Mouse (Mus musculus): ENCODE measurements around the gene Qpct. TPM values are rescaled to one million over a fixed set of nuclear protein-coding genes. Genes with fewer than 3 reads are reported as not detected.

Gene Qpct
- total RNA-seq (2012; rRNA removed) (not detected in 2 replicates), polyA plus RNA-seq (2012; ENCODE audit: insufficient read depth in 1 of 2, insufficient read length in 2 of 2, low read depth in 1 of 2, low replicate concordance in 2 of 2, missing spikeins in 1 of 2) (not detected)

GRCm38 (mm10) chr17:79051606-79052005 lies at the start of gene Qpct:
Qpct (plus strand) TSS chr17:79051906.
- no peak within 1 kb of the TSS for H3K27ac ChIP-seq (ENCODE audit: control insufficient read depth, low read depth, low read length)
- no peaks in the 10 kb centered on the region for H3K27me3 ChIP-seq (ENCODE audit: control insufficient read depth in 1 of 2, insufficient read depth in 2 of 2, low read length in 2 of 2)
- H3K4me1 ChIP-seq (ENCODE audit: control insufficient read depth in 1 of 2, insufficient read depth in 2 of 2, low read length in 2 of 2), result no peaks in the 10 kb centered on the region
- no peak for TF ChIP-seq GABPA (IDR thresholded peaks at IDR 0.05; ENCODE audit: low read depth, low read length)
- no peak for TF ChIP-seq ZKSCAN1 (IDR thresholded peaks at IDR 0.05; ENCODE audit: low read depth, low read length)
- TF ChIP-seq E2F4 (IDR thresholded peaks at IDR 0.05; ENCODE audit: borderline replicate concordance, low read depth, low read length), result no peak
- no peak for TF ChIP-seq CTCF (IDR thresholded peaks at IDR 0.05 in 2 of 3, conservative IDR thresholded peaks at IDR 0.05 in 1 of 3; ENCODE audit: control insufficient read depth in 1 of 3, insufficient read depth in 1 of 3, low read depth in 2 of 3, low read length in 3 of 3, poor library complexity in 1 of 3, severe bottlenecking in 1 of 3)
- TF ChIP-seq BHLHE40 (IDR thresholded peaks at IDR 0.05; ENCODE audit: borderline replicate concordance, low read depth, low read length), result no peak
- no peak for TF ChIP-seq GATA1 (IDR thresholded peaks at IDR 0.05; ENCODE audit: low read depth, low read length)
- TF ChIP-seq ETS1 (IDR thresholded peaks at IDR 0.05; ENCODE audit: low read depth, low read length), result no peak
- no peak for TF ChIP-seq SIN3A (IDR thresholded peaks at IDR 0.05; ENCODE audit: low read length)
- TF ChIP-seq RCOR1 (IDR thresholded peaks at IDR 0.05; ENCODE audit: low read depth, low read length), result no peak
- no peak for TF ChIP-seq MYB (IDR thresholded peaks at IDR 0.05; ENCODE audit: low read depth, low read length)
- no peak for TF ChIP-seq TAL1 (IDR thresholded peaks at IDR 0.05; ENCODE audit: low read length)
- TF ChIP-seq USF1 (IDR thresholded peaks at IDR 0.05; ENCODE audit: low read depth, low read length), result no peak
- no peak for TF ChIP-seq ZMIZ1 (IDR thresholded peaks at IDR 0.05; ENCODE audit: low read depth, low read length)
- TF ChIP-seq MAZ (IDR thresholded peaks at IDR 0.05; ENCODE audit: low read depth, low read length), result no peak
- H3K9ac ChIP-seq (ENCODE audit: control insufficient read depth, low read depth, low read length, poor library complexity, severe bottlenecking), result no peak within 1 kb of the TSS
- no peaks in the 10 kb centered on the region for H3K9me3 ChIP-seq (replicated peaks; ENCODE audit: insufficient read depth, low read length)
- no peaks in the 10 kb centered on the region for H3K36me3 ChIP-seq (ENCODE audit: control insufficient read depth in 1 of 2, insufficient read depth in 2 of 2, low read length in 2 of 2)
- no peaks in the 10 kb centered on the region for H3K79me2 ChIP-seq (ENCODE audit: control insufficient read depth, insufficient read depth, low read length, poor library complexity)
- no peak within 1 kb of the TSS for H3K4me3 ChIP-seq (ENCODE audit: control insufficient read depth in 1 of 2, insufficient read depth in 1 of 2, low read depth in 2 of 2, low read length in 2 of 2)
- no peak for DNase-seq (ENCODE audit: low read depth, low spot score)

GRCm38 (mm10) chr17:79013625-79014024 lies 38.1 kb upstream of the Qpct start:
- H3K9me3 ChIP-seq (replicated peaks; ENCODE audit: insufficient read depth, low read length), result no peaks in the 10 kb centered on the region
- H3K4me1 ChIP-seq (ENCODE audit: control insufficient read depth in 1 of 2, insufficient read depth in 2 of 2, low read length in 2 of 2), result peaks cover 8 to 21% of the 10 kb centered on the region in 2 experiments
- no peaks in the 10 kb centered on the region for H3K79me2 ChIP-seq (ENCODE audit: control insufficient read depth, insufficient read depth, low read length, poor library complexity)
- H3K36me3 ChIP-seq (ENCODE audit: control insufficient read depth in 1 of 2, insufficient read depth in 2 of 2, low read length in 2 of 2), result peaks cover 0 to 16% of the 10 kb centered on the region in 2 experiments; a peak in 2 of 4 replicates
- no peak overlapping the region for H3K4me3 ChIP-seq (ENCODE audit: control insufficient read depth in 1 of 2, insufficient read depth in 1 of 2, low read depth in 2 of 2, low read length in 2 of 2)
- no peak overlapping the region for H3K27ac ChIP-seq (ENCODE audit: control insufficient read depth, low read depth, low read length)
- TF ChIP-seq RCOR1 (IDR thresholded peaks at IDR 0.05; ENCODE audit: low read depth, low read length) (peak; percentile 43), ZC3H11A (IDR thresholded peaks at IDR 0.05; ENCODE audit: low read depth, low read length) (no peak), CHD1 (IDR thresholded peaks at IDR 0.05; ENCODE audit: low read depth, low read length) (no peak), MEF2A (IDR thresholded peaks at IDR 0.05; ENCODE audit: extremely low read depth, insufficient replicate concordance, low read depth, low read length, poor library complexity, severe bottlenecking) (no peak), ELF1 (IDR thresholded peaks at IDR 0.05; ENCODE audit: low read depth, low read length) (no peak), MYC (IDR thresholded peaks at IDR 0.05; ENCODE audit: low read depth, low read length) (no peak), SMC3 (IDR thresholded peaks at IDR 0.05; ENCODE audit: low read depth, low read length) (no peak), GABPA (IDR thresholded peaks at IDR 0.05; ENCODE audit: low read depth, low read length) (no peak), TCF12 (IDR thresholded peaks at IDR 0.05; ENCODE audit: low read depth, low read length) (peak; percentile 43; the same call in 1 of the 2 replicates), MYB (IDR thresholded peaks at IDR 0.05; ENCODE audit: low read depth, low read length) (no peak), NRF1 (IDR thresholded peaks at IDR 0.05; ENCODE audit: insufficient read depth, low read depth, low read length, poor library complexity, severe bottlenecking) (no peak), BHLHE40 (IDR thresholded peaks at IDR 0.05; ENCODE audit: borderline replicate concordance, low read depth, low read length) (no peak), CTCF (IDR thresholded peaks at IDR 0.05 in 2 of 3, conservative IDR thresholded peaks at IDR 0.05 in 1 of 3; ENCODE audit: control insufficient read depth in 1 of 3, insufficient read depth in 1 of 3, low read depth in 2 of 3, low read length in 3 of 3, poor library complexity in 1 of 3, severe bottlenecking in 1 of 3) (no peak), KAT2A (conservative IDR thresholded peaks at IDR 0.05; ENCODE audit: low read depth, low read length) (no peak), RAD21 (IDR thresholded peaks at IDR 0.05; ENCODE audit: low read depth, low read length) (no peak), MAX (IDR thresholded peaks at IDR 0.05; ENCODE audit: low read length) (no peak), CHD2 (IDR thresholded peaks at IDR 0.05; ENCODE audit: low read length) (no peak), EP300 (IDR thresholded peaks at IDR 0.05; ENCODE audit: low read depth in 1 of 2, low read length in 2 of 2) (peak; percentile 34 to 73; a peak in 3 of 4 replicates), GATA1 (IDR thresholded peaks at IDR 0.05; ENCODE audit: low read depth, low read length) (peak; percentile 65), TAL1 (IDR thresholded peaks at IDR 0.05; ENCODE audit: low read length) (no peak), NELFE (IDR thresholded peaks at IDR 0.05; ENCODE audit: low read depth, low read length) (no peak), ETS1 (IDR thresholded peaks at IDR 0.05; ENCODE audit: low read depth, low read length) (peak; percentile 27; the same call in 1 of the 2 replicates)
- DNase-seq (ENCODE audit: low read depth, low spot score), result peak; percentile 48
- no peaks in the 10 kb centered on the region for H3K27me3 ChIP-seq (ENCODE audit: control insufficient read depth in 1 of 2, insufficient read depth in 2 of 2, low read length in 2 of 2)
- H3K9ac ChIP-seq (ENCODE audit: control insufficient read depth, low read depth, low read length, poor library complexity, severe bottlenecking), result no peak overlapping the region
